Mouse (Mus musculus): Measurements from ENCODE around the gene Celf1. TPM values are rescaled to one million over a fixed set of nuclear protein-coding genes. Genes with fewer than 3 reads are reported as not detected.
A peak's percentile ranks its signal among the peaks of the same experiment; 100 is the strongest.

The Celf1 gene
- total and polyA plus RNA-seq, 3 experiments, result 29.7 to 69.7 (median 52.8) TPM

DNA sequence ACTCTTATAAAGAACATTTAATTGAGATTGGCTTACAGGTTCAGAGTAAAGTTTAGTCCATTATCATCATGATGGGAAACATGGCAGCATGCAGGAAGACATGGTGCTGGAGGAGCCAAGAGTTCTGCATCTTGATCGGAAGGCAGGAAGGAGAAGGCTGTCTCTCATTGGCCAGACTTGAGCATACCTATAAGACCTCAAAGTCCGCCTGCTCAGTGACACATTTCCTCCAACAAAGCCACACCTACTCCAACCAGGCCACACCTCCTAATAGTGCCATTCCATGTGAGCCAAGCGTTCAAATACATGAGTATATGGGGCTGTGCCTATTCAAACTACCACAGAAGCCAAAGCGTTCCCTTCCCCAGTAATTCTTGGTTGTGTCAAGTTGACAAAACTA lies 91.0 kb downstream of the Celf1 start:
- no peak for DNase-seq (ENCODE audit: extremely low read depth)
- H3K4me3 ChIP-seq (replicated peaks in 1 of 3; ENCODE audit: low read depth in 2 of 3, low read length in 2 of 3, poor library complexity in 1 of 3), result no peak overlapping the region
- no peaks in the 10 kb centered on the region for H3K79me2 ChIP-seq (replicated peaks; ENCODE audit: control insufficient read depth, extremely low read depth, insufficient read depth, poor library complexity, severe bottlenecking)
- H3K9me3 ChIP-seq (replicated peaks; ENCODE audit: low read length), result no peaks in the 10 kb centered on the region
- no peak overlapping the region for H3K27ac ChIP-seq (ENCODE audit: insufficient read depth, low read depth)
- dilution Hi-C loops (cut with MboI; ENCODE audit: extremely low pct_ligation_motif_present, extremely low pct_unique_long_range_greater_than_20kb, low sequenced_read_pairs), result no loop called here
- H3K4me2 ChIP-seq (ENCODE audit: insufficient read depth, low read depth, poor library complexity, severe bottlenecking), result no peak overlapping the region
- H3K9ac ChIP-seq (ENCODE audit: insufficient read depth, low read depth), result no peak overlapping the region
- TF ChIP-seq ZKSCAN1 (IDR thresholded peaks at IDR 0.05; ENCODE audit: borderline replicate concordance, low read depth, low read length), result no peak
- TF ChIP-seq PAX5 (IDR thresholded peaks at IDR 0.05; ENCODE audit: low read length), result no peak
- TF ChIP-seq NRF1 (IDR thresholded peaks at IDR 0.05; ENCODE audit: low read depth, low read length), result no peak
- TF ChIP-seq IRF4 (IDR thresholded peaks at IDR 0.05; ENCODE audit: low read depth, low read length), result no peak
- no peak for TF ChIP-seq KAT2A (IDR thresholded peaks at IDR 0.05; ENCODE audit: insufficient replicate concordance, low read length)
- no peak for TF ChIP-seq POLR2AphosphoS2 (IDR thresholded peaks at IDR 0.05; ENCODE audit: low read depth, low read length)
- no peak for TF ChIP-seq JUND (conservative IDR thresholded peaks at IDR 0.05; ENCODE audit: low read depth, low read length)
- TF ChIP-seq POLR2A (IDR thresholded peaks at IDR 0.05; ENCODE audit: low read depth, low read length), result no peak
- no peak for TF ChIP-seq TCF12 (IDR thresholded peaks at IDR 0.05; ENCODE audit: low read depth, low read length)
- no peaks in the 10 kb centered on the region for H3K27me3 ChIP-seq (replicated peaks)
- in situ Hi-C loops (cut with MboI; ENCODE audit: low pct_ligation_motif_present, low pct_unique_long_range_greater_than_20kb, low sequenced_read_pairs), result no loop called here
- H3K4me1 ChIP-seq (ENCODE audit: control insufficient read depth in 1 of 2, insufficient read depth in 2 of 2), result peaks cover 0 to 8% of the 10 kb centered on the region in 2 experiments; a peak in 1 of 4 replicates
- no peaks in the 10 kb centered on the region for H3K36me3 ChIP-seq (replicated peaks in 1 of 2; ENCODE audit: control insufficient read depth in 1 of 2, insufficient read depth in 1 of 2, low read length in 1 of 2)

DNA sequence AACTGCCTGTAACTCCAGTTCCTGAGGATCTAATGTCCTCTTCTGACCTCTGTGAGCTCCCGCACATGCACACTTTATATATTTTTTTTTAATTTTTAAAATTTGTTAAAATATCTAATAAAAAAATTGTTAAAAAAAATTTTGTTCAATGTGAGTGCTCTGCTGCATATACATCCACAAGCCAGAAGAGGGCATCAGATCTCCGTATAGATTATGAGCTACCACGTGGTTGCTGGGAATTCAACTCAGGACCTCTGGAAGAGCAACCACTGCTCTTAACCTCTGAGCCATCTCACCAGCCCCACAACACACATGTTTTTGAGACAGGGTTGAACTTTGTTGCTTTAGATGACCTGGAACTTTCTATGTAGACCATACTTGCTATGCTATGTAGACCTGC lies 92.8 kb downstream of the Celf1 start:
- H3K9me3 ChIP-seq (replicated peaks; ENCODE audit: low read length), result no peaks in the 10 kb centered on the region
- no peak overlapping the region for H3K4me2 ChIP-seq (ENCODE audit: insufficient read depth, low read depth, poor library complexity, severe bottlenecking)
- in situ Hi-C loops (cut with MboI; ENCODE audit: low pct_ligation_motif_present, low pct_unique_long_range_greater_than_20kb, low sequenced_read_pairs), result no loop called here
- H3K27me3 ChIP-seq (replicated peaks), result no peaks in the 10 kb centered on the region
- no peaks in the 10 kb centered on the region for H3K4me1 ChIP-seq (ENCODE audit: control insufficient read depth in 1 of 2, insufficient read depth in 2 of 2)
- dilution Hi-C loops (cut with MboI; ENCODE audit: extremely low pct_ligation_motif_present, extremely low pct_unique_long_range_greater_than_20kb, low sequenced_read_pairs), result no loop called here
- H3K79me2 ChIP-seq (replicated peaks; ENCODE audit: control insufficient read depth, extremely low read depth, insufficient read depth, poor library complexity, severe bottlenecking), result no peaks in the 10 kb centered on the region
- H3K4me3 ChIP-seq (replicated peaks in 1 of 3; ENCODE audit: low read depth in 2 of 3, low read length in 2 of 3, poor library complexity in 1 of 3), result no peak overlapping the region
- no peaks in the 10 kb centered on the region for H3K36me3 ChIP-seq (replicated peaks in 1 of 2; ENCODE audit: control insufficient read depth in 1 of 2, insufficient read depth in 1 of 2, low read length in 1 of 2)
- H3K9ac ChIP-seq (ENCODE audit: insufficient read depth, low read depth), result no peak overlapping the region
- DNase-seq (ENCODE audit: extremely low read depth), result peak; percentile 32
- H3K27ac ChIP-seq (ENCODE audit: insufficient read depth, low read depth), result no peak overlapping the region
- no peak for TF ChIP-seq TCF12 (IDR thresholded peaks at IDR 0.05; ENCODE audit: low read depth, low read length)
- no peak for TF ChIP-seq GABPA (IDR thresholded peaks at IDR 0.05; ENCODE audit: insufficient replicate concordance, low read depth, low read length)
- no peak for TF ChIP-seq IRF4 (IDR thresholded peaks at IDR 0.05; ENCODE audit: low read depth, low read length)
- TF ChIP-seq POLR2A (IDR thresholded peaks at IDR 0.05; ENCODE audit: low read depth, low read length), result no peak
- TF ChIP-seq KAT2A (IDR thresholded peaks at IDR 0.05; ENCODE audit: insufficient replicate concordance, low read length), result no peak
- no peak for TF ChIP-seq MAZ (IDR thresholded peaks at IDR 0.05; ENCODE audit: low read depth, low read length)
- no peak for TF ChIP-seq CHD2 (IDR thresholded peaks at IDR 0.05; ENCODE audit: low read length)
- no peak for TF ChIP-seq ZC3H11A (IDR thresholded peaks at IDR 0.05; ENCODE audit: low read depth, low read length)
- TF ChIP-seq HCFC1 (IDR thresholded peaks at IDR 0.05; ENCODE audit: low read depth, low read length), result no peak
- TF ChIP-seq MAFK (IDR thresholded peaks at IDR 0.05; ENCODE audit: insufficient replicate concordance, low read length), result no peak
- peak; percentile 21; the same call in 1 of the 2 replicates for TF ChIP-seq SMC3 (IDR thresholded peaks at IDR 0.05; ENCODE audit: low read depth, low read length)
- TF ChIP-seq USF2 (conservative IDR thresholded peaks at IDR 0.05; ENCODE audit: low read depth, low read length), result no peak
- TF ChIP-seq NRF1 (IDR thresholded peaks at IDR 0.05; ENCODE audit: low read depth, low read length), result no peak
- TF ChIP-seq JUN (IDR thresholded peaks at IDR 0.05; ENCODE audit: insufficient read depth, low read depth, low read length), result no peak
- TF ChIP-seq ZNF384 (IDR thresholded peaks at IDR 0.05; ENCODE audit: low read depth, low read length), result peak; percentile 25; the same call in 1 of the 2 replicates
- TF ChIP-seq MEF2A (IDR thresholded peaks at IDR 0.05; ENCODE audit: borderline replicate concordance, low read depth, low read length), result no peak
- TF ChIP-seq CTCF (conservative IDR thresholded peaks at IDR 0.05 in 1 of 2, IDR thresholded peaks at IDR 0.05 in 1 of 2; ENCODE audit: low read depth in 2 of 2, low read length in 2 of 2), result peak in 1 of 2 experiments; percentile 58; a peak in 2 of 4 replicates
- no peak for TF ChIP-seq E2F4 (IDR thresholded peaks at IDR 0.05; ENCODE audit: insufficient replicate concordance, low read depth, low read length)
- peak; percentile 49 for TF ChIP-seq RAD21 (IDR thresholded peaks at IDR 0.05; ENCODE audit: low read depth, low read length)
- TF ChIP-seq MYC (IDR thresholded peaks at IDR 0.05; ENCODE audit: low read depth, low read length), result peak; percentile 98
- no peak for TF ChIP-seq BHLHE40 (IDR thresholded peaks at IDR 0.05; ENCODE audit: low read depth, low read length)
- no peak for TF ChIP-seq ZKSCAN1 (IDR thresholded peaks at IDR 0.05; ENCODE audit: borderline replicate concordance, low read depth, low read length)
- peak; percentile 30; the same call in 1 of the 2 replicates for TF ChIP-seq USF1 (IDR thresholded peaks at IDR 0.05; ENCODE audit: low read depth, low read length)
- TF ChIP-seq MAX (IDR thresholded peaks at IDR 0.05; ENCODE audit: low read length), result peak; percentile 84
- no peak for TF ChIP-seq ZMIZ1 (IDR thresholded peaks at IDR 0.05; ENCODE audit: low read depth, low read length)
- no peak for TF ChIP-seq ETS1 (conservative IDR thresholded peaks at IDR 0.05; ENCODE audit: low read depth, low read length)
- no peak for TF ChIP-seq EP300 (IDR thresholded peaks at IDR 0.05; ENCODE audit: low read length)
- TF ChIP-seq TBP (conservative IDR thresholded peaks at IDR 0.05; ENCODE audit: low read depth, low read length), result no peak
- no peak for TF ChIP-seq JUND (conservative IDR thresholded peaks at IDR 0.05; ENCODE audit: low read depth, low read length)
- TF ChIP-seq NELFE (IDR thresholded peaks at IDR 0.05; ENCODE audit: low read depth, low read length), result no peak
- no peak for TF ChIP-seq SIN3A (IDR thresholded peaks at IDR 0.05; ENCODE audit: low read length)
